Mouse (Mus musculus): ENCODE results near the gene Pnldc1. TPM values are rescaled to one million over a fixed set of nuclear protein-coding genes. Genes with fewer than 3 reads are reported as not detected.
"Not testable (repeated sequence)": the region's sequence is repeated elsewhere in the genome, so short reads cannot be mapped to it uniquely, and the experiment has no call there.

Gene Pnldc1
- polyA plus RNA-seq, 1 experiment: 17.1 TPM

DNA sequence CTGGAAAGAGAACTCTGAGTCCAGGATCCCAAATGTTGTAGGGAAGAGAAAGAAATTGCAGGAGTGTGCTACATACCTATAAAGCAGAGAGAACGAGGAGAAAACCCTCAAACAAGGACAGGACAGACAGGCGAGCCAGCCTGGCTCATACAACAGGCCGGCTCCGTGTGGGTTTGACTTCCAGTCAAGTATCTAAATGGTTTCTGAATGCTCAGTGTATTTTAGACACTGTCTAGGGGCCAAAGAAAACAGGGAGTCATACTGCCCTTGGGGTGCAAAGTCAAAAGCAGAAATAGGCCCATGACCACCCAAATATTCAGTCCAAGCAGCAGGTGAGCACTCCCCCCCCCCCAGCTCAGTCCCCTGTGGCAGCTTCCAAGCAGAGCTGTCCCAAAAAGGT is 4.2 kb downstream of the Pnldc1 start:
- Histone ChIP-seq H3K27me3 (ENCODE audit: control insufficient read depth, insufficient read depth, low read length) (no peaks in the 10 kb centered on the region), H3K27ac (ENCODE audit: control insufficient read depth, insufficient read depth, low read depth, low read length) (no peak overlapping the region), H3K4me3 (ENCODE audit: control insufficient read depth, low read depth, low read length) (no peak overlapping the region), H3K36me3 (ENCODE audit: control insufficient read depth, insufficient read depth, low read length) (no peaks in the 10 kb centered on the region), H3K4me1 (ENCODE audit: control insufficient read depth, insufficient read depth, low read length) (no peaks in the 10 kb centered on the region; the same call in 1 of the 2 replicates)
- TF ChIP-seq CTCF (IDR thresholded peaks at IDR 0.05; ENCODE audit: control insufficient read depth, insufficient read depth, insufficient replicate concordance, low read depth, low read length): no peak
- TF ChIP-seq POLR2A (IDR thresholded peaks at IDR 0.05; ENCODE audit: control insufficient read depth, low read depth, low read length): no peak

DNA sequence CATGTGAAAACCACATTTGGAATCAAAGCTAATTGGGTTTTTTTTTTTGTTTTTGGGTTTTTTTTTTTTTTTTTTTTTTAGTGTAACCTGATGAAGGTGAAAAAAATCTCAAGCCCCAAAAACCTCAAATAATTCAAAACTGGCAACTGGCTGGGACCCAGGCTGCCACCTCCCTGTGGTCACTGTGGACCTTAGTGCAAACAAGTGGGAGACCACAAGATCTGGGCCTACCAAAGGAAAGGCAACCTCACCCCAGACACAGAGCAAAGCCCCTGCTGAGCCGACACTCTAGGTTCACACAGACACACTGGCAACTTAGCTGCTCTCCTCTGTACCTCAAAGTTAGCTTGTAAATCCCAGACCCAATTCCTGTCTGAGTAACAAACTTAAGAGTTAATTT is 5.7 kb downstream of the Pnldc1 start:
- Histone ChIP-seq H3K36me3 (ENCODE audit: control insufficient read depth, insufficient read depth, low read length) (no peaks in the 10 kb centered on the region), H3K4me1 (ENCODE audit: control insufficient read depth, insufficient read depth, low read length) (no peaks in the 10 kb centered on the region), H3K4me3 (ENCODE audit: control insufficient read depth, low read depth, low read length) (no peak overlapping the region), H3K27ac (ENCODE audit: control insufficient read depth, insufficient read depth, low read depth, low read length) (no peak overlapping the region), H3K27me3 (ENCODE audit: control insufficient read depth, insufficient read depth, low read length) (no peaks in the 10 kb centered on the region)
- TF ChIP-seq CTCF (IDR thresholded peaks at IDR 0.05; ENCODE audit: control insufficient read depth, insufficient read depth, insufficient replicate concordance, low read depth, low read length): no peak
- TF ChIP-seq POLR2A (IDR thresholded peaks at IDR 0.05; ENCODE audit: control insufficient read depth, low read depth, low read length): no peak

DNA sequence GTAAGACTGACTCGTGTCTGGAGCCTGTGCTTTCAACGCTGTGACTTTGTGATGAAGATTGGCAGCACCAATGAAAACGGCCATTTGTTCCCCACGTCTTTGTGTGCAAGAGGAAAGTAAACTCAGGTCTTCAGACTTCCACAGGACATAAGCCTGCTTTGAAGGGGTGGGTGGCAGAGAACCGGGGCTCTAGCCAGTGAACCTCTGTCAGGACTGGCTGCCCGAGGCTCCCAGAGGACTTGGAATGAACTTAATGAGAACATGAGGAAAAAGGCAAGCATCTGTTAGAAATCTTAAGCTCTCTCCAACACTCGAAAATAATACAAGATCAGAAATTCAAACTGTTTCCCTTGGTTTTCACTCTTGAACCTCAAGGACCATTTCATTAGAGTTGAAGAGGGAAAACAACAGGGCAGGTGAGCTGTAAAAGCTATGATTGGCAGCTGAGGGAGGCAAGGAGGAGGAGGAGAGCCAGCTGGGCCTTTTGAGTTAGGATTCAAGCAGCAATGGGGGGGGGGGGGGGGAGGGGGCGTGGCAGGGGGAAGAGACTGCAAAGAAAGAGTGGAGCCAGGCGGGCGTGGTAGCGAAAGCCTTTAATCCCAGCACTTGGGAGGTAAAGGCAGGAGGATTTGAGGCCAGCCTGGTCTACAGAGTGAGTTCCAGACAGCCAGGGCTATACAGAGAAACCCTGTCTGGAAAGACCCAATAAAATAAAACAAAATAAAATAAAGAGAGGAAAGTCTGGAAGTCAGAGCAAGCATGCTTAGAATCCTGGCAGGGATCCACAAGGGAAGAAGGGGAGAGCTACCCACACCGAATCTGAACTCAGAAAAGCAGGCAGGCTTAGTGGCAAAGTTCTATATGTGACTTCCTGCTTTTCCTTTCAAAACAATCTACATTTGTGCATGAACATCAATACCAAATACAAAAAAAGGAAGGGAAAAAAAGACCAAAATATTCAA is 6.4 kb downstream of the Pnldc1 start:
- Histone ChIP-seq H3K27me3 (ENCODE audit: control insufficient read depth, insufficient read depth, low read length) (no peaks in the 10 kb centered on the region), H3K27ac (ENCODE audit: control insufficient read depth, insufficient read depth, low read depth, low read length) (no peak overlapping the region), H3K36me3 (ENCODE audit: control insufficient read depth, insufficient read depth, low read length) (no peaks in the 10 kb centered on the region; the same call in 1 of the 2 replicates), H3K4me3 (ENCODE audit: control insufficient read depth, low read depth, low read length) (no peak overlapping the region), H3K4me1 (ENCODE audit: control insufficient read depth, insufficient read depth, low read length) (no peaks in the 10 kb centered on the region)
- TF ChIP-seq CTCF (IDR thresholded peaks at IDR 0.05; ENCODE audit: control insufficient read depth, insufficient read depth, insufficient replicate concordance, low read depth, low read length) (no peak), POLR2A (IDR thresholded peaks at IDR 0.05; ENCODE audit: control insufficient read depth, low read depth, low read length) (no peak)

DNA sequence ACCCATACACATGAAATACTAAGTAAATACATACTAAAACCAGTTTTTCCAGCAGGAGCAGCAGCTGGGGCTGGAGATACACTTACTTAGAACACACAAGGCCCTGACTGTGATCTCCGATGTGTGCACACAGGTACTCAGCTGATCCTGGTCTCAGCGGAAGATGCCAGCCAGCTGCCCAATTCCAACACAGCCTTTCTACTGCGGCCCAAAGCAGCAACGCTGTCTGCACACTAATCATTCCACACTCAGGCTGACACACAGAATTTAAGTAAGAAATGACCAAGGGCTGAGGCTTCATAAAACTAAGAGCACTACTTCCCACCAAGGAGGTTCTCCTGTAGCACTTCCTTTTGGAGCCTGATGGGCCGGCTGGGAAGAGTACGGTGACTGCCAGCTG is 7.7 kb downstream of the Pnldc1 start:
- Histone ChIP-seq H3K27me3 (ENCODE audit: control insufficient read depth, insufficient read depth, low read length) (no peaks in the 10 kb centered on the region), H3K4me3 (ENCODE audit: control insufficient read depth, low read depth, low read length) (no peak overlapping the region), H3K4me1 (ENCODE audit: control insufficient read depth, insufficient read depth, low read length) (no peaks in the 10 kb centered on the region), H3K36me3 (ENCODE audit: control insufficient read depth, insufficient read depth, low read length) (no peaks in the 10 kb centered on the region; the same call in 1 of the 2 replicates), H3K27ac (ENCODE audit: control insufficient read depth, insufficient read depth, low read depth, low read length) (no peak overlapping the region)
- TF ChIP-seq POLR2A (IDR thresholded peaks at IDR 0.05; ENCODE audit: control insufficient read depth, low read depth, low read length) (no peak), CTCF (IDR thresholded peaks at IDR 0.05; ENCODE audit: control insufficient read depth, insufficient read depth, insufficient replicate concordance, low read depth, low read length) (no peak)

DNA sequence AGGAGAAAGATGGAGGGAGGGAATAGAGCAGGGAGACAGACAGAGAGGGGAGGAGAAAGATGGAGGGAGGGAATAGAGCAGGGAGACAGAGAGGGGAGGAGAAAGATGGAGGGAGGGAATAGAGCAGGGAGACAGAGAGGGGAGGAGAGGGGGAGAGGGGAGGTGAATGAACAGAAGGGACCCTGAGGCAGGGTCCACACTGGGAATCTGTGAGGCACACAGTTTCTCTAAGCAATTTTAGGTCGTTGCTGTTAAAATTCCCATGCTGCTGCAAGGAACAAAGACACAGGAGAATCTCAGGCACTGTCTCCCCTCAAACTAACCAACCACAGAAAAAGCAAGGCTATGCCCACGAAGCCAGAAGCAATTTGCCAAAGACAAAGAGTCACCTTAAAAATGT is 11.4 kb downstream of the Pnldc1 start:
- H3K27ac ChIP-seq (ENCODE audit: control insufficient read depth, insufficient read depth, low read depth, low read length); H3K4me1 ChIP-seq (ENCODE audit: control insufficient read depth, insufficient read depth, low read length); H3K4me3 ChIP-seq (ENCODE audit: control insufficient read depth, low read depth, low read length); H3K27me3 ChIP-seq (ENCODE audit: control insufficient read depth, insufficient read depth, low read length); H3K36me3 ChIP-seq (ENCODE audit: control insufficient read depth, insufficient read depth, low read length): not testable (repeated sequence)

DNA sequence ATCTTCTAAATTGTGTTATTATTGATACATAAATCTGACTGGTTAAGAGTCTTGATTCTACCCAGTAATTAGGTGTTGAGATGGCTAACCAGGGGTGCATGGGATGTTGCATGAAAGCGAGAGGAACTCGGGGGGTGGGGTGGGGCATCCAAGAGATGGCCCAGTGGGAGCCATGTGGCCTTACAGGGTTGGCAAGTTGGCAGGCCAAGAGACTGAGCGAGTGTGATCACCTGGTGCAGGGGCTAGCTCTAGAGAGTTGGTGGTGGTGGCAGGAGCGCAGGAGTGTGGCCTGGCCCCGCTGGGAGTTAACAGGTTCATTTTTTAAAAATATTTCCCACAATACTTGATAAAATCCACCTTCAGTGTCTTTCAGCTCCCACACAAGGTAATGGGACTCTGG is 12.4 kb downstream of the Pnldc1 start:
- Histone ChIP-seq H3K27me3 (ENCODE audit: control insufficient read depth, insufficient read depth, low read length) (no peaks in the 10 kb centered on the region), H3K36me3 (ENCODE audit: control insufficient read depth, insufficient read depth, low read length) (no peaks in the 10 kb centered on the region; the same call in 1 of the 2 replicates), H3K4me3 (ENCODE audit: control insufficient read depth, low read depth, low read length) (no peak overlapping the region), H3K27ac (ENCODE audit: control insufficient read depth, insufficient read depth, low read depth, low read length) (no peak overlapping the region), H3K4me1 (ENCODE audit: control insufficient read depth, insufficient read depth, low read length) (no peaks in the 10 kb centered on the region)
- TF ChIP-seq CTCF (IDR thresholded peaks at IDR 0.05; ENCODE audit: control insufficient read depth, insufficient read depth, insufficient replicate concordance, low read depth, low read length) (no peak), POLR2A (IDR thresholded peaks at IDR 0.05; ENCODE audit: control insufficient read depth, low read depth, low read length) (no peak)

DNA sequence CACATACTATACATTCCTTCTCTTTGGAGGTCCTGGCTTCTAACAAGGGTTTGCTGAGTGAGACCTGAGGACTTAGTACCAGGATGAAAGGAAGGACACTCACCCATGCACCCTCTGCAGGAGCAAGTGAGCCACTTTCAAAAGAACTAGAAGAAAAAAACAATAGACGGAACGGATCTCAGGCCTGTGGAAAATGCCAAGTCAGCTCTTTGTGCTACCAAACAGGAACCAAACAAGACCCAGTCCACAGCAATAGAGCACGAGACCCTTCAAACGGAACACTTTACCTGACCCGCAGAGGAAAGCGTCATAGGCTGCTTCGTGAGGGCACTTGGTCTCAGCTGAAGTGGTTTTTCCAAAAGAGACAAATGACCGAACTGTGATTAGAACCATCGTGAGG is 18.0 kb downstream of the Pnldc1 start:
- H3K4me3 ChIP-seq (ENCODE audit: control insufficient read depth, low read depth, low read length): no peak overlapping the region
- H3K27me3 ChIP-seq (ENCODE audit: control insufficient read depth, insufficient read depth, low read length): no peaks in the 10 kb centered on the region
- no peaks in the 10 kb centered on the region; the same call in 1 of the 2 replicates for H3K36me3 ChIP-seq (ENCODE audit: control insufficient read depth, insufficient read depth, low read length)
- no peaks in the 10 kb centered on the region for H3K4me1 ChIP-seq (ENCODE audit: control insufficient read depth, insufficient read depth, low read length)
- TF ChIP-seq POLR2A (IDR thresholded peaks at IDR 0.05; ENCODE audit: control insufficient read depth, low read depth, low read length): no peak
- TF ChIP-seq CTCF (IDR thresholded peaks at IDR 0.05; ENCODE audit: control insufficient read depth, insufficient read depth, insufficient replicate concordance, low read depth, low read length): no peak
- no peak overlapping the region for H3K27ac ChIP-seq (ENCODE audit: control insufficient read depth, insufficient read depth, low read depth, low read length)
